Mouse (Mus musculus) limb, embryonic 11.5 days (tissue): ENCODE results near the gene Slc6a21. TPM values are rescaled to one million over a fixed set of nuclear protein-coding genes. Genes with fewer than 3 reads are reported as not detected.
A peak's percentile ranks its signal among the peaks of the same experiment; 100 is the strongest.

Experiments
- ATAC-seq: fragments of 200-750 bp; cut with Nextera tagmentation; 2 replicates; pipeline ENCODE4 v1.8.0; 2017; ENCODE audit warnings: low read depth; ENCODE audit not compliant: insufficient number of reproducible peaks, low FRiP score, low TSS enrichment
- DNase-seq: peaks from one replicate; pipeline ENCODE4 v3.0.0-alpha.2; 2015; ENCODE audit warnings: low spot score
- H3K27ac ChIP-seq: fragments of 300-500 bp; sonication (generic); replicated peaks from 2 replicates; pipeline ENCODE4 v1.5.1; 2014; ENCODE audit warnings: low read depth, mild to moderate bottlenecking, low read length
- H3K27me3 ChIP-seq: fragments of 300-500 bp; sonication (generic); 2 replicates; pipeline ENCODE4 v1.6.1; 2014; ENCODE audit warnings: mild to moderate bottlenecking, low read length, mixed read lengths; ENCODE audit not compliant: control insufficient read depth, insufficient read depth
- H3K36me3 ChIP-seq: fragments of 300-500 bp; sonication (generic); 2 replicates; pipeline ENCODE4 v1.6.1; 2014; ENCODE audit warnings: mild to moderate bottlenecking, low read length, moderate library complexity, mixed read lengths; ENCODE audit not compliant: control insufficient read depth, insufficient read depth
- H3K4me1 ChIP-seq: fragments of 300-500 bp; sonication (generic); 2 replicates; pipeline ENCODE4 v1.6.1; 2014; ENCODE audit warnings: low read length, mixed read lengths; ENCODE audit not compliant: control insufficient read depth, insufficient read depth
- H3K4me2 ChIP-seq: fragments of 300-500 bp; sonication (generic); 2 replicates; pipeline ENCODE4 v1.6.1; 2014; ENCODE audit warnings: low read depth, mild to moderate bottlenecking, moderate library complexity; ENCODE audit not compliant: severe bottlenecking
- H3K4me3 ChIP-seq: fragments of 300-500 bp; sonication (generic); 2 replicates; pipeline ENCODE4 v1.5.1; 2014; ENCODE audit warnings: low read depth, low read length
- H3K9ac ChIP-seq: fragments of 300-500 bp; sonication (generic); 2 replicates; pipeline ENCODE4 v1.6.1; 2014; ENCODE audit warnings: mild to moderate bottlenecking, low read length
- H3K9me3 ChIP-seq: fragments of 300-500 bp; sonication (generic); 2 replicates; pipeline ENCODE4 v1.6.1; 2016; ENCODE audit warnings: low read length; ENCODE audit not compliant: control insufficient read depth
- WGBS: fragments of 180-500 bp; shearing (Covaris S2); extraction: QIAGEN DNeasy Blood & Tissue Kit; methylation state at CpG from one replicate; pipeline ENCODE4 v1.1.7; 2014; 5-methylcytosine and 5-hydroxymethylcytosine counted together
- polyA plus RNA-seq: library from polyadenylated mRNA; unstranded; fragments of >200 nt; fragmentation: Nextera tagmentation; extraction: Ambion mirVana; gene quantifications from 2 replicates; pipeline ENCODE4 v1.2.1, GENCODE M21; 2014

Slc6a21 gene
- polyA plus RNA-seq, 1 experiment from 2014 or later = not detected

DNA sequence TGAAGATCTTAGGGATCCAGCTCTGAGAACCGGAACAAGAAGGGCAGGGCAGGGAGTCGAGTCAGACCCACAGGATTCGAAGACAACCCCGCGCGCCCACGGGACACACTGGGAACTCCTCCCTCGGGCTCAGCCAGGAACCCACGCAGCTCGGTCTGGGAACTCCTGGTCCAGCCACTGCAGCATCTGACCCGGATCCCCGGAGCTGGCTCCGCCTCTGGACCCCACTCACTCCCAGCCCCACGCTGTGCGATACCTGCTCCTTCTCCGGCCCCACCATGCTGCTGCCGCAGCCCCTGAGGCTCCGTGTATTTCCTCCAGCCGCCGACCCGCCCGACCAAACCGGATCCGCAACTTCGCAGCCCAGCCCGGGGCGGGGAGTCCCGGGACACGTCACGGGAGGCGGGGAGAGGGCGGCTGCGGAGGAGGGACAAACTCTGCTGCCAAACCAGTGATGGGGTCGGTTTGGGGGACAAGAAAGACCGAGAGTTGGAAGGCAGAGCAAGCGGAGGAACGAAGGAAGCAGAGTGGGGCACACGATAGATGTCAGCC is 56.2 kb downstream of the Slc6a21 start, which contains the start of gene Trpm4:
Gene Trpm4 (minus strand): TSS at position 350 of the 552 bp plus-strand sequence.
- no peaks in the 10 kb centered on the region for H3K9me3 ChIP-seq
- no peaks in the 10 kb centered on the region for H3K36me3 ChIP-seq
- under 1% methylated on average over 38 of the region's 38 CpGs for WGBS
- H3K4me1 ChIP-seq = peaks cover 16% of the 10 kb centered on the region
- 0 out of 2 replicates have a peak within 1 kb of the TSS, but pooled peaks have one; percentile 39 for H3K27ac ChIP-seq
- DNase-seq = peak; percentile 92
- H3K4me3 ChIP-seq = peak within 1 kb of the TSS; percentile 73
- peak; percentile 59 for ATAC-seq
- H3K27me3 ChIP-seq = peaks cover 2% of the 10 kb centered on the region; the same call in 1 of the 2 replicates
- H3K9ac ChIP-seq = peak within 1 kb of the TSS; percentile 73
- H3K4me2 ChIP-seq = peak within 1 kb of the TSS; percentile 83

DNA sequence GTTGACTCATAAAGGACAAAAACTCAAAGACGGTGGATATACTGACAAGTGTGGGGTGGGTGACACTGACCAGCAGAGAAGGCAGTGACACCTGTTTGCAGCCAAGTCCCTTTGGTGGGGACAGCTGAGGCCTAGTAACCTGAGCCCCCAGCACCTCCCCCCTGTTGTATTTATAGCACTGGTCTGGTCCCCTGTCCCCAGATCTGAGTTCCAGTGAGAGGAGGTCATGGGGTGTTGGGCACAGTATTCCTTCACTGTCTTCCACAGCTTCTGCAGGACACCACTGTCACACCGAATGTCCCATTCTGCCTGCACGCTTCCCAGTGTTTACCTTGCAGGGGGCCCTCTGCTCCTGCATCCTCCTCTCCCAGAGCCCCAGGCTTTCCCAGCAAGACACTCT is 57.3 kb downstream of the Slc6a21 start:
- DNase-seq (no peak), ATAC-seq (no peak)
- peaks cover 25% of the 10 kb centered on the region for H3K4me1 ChIP-seq
- peaks cover 2% of the 10 kb centered on the region; the same call in 1 of the 2 replicates for H3K27me3 ChIP-seq
- no peak overlapping the region for H3K9ac ChIP-seq
- no peaks in the 10 kb centered on the region for H3K36me3 ChIP-seq
- H3K4me2 ChIP-seq = no peak overlapping the region
- H3K27ac ChIP-seq = no peak overlapping the region
- 24% methylated on average over 3 of the region's 3 CpGs for WGBS
- no peaks in the 10 kb centered on the region for H3K9me3 ChIP-seq
- no peak overlapping the region for H3K4me3 ChIP-seq

DNA sequence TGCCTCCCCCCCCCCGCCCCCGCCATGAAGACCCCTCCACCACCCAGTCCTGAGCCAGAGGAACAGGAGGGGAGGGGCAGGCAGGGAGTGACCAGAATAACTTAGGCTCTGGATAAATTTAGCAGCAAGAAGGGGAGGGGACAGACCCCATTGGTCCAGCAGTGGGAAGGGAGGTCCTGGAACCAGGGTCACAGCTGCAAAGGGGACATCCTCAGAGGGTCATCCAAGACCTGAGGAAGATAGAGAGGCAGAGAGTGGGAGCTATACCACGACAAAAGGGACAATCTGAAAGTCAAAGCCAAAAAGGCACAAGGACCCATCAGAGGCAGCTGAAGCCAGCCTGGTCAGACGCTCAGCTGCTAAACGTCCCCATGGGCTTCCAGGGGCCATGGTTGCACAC is 57.7 kb downstream of the Slc6a21 start, which contains the start of gene Hrc:
Gene Hrc (plus strand): TSS at position 235 of the 400 bp plus-strand sequence.
- Histone ChIP-seq H3K27ac (no peak within 1 kb of the TSS), H3K9me3 (no peaks in the 10 kb centered on the region), H3K36me3 (no peaks in the 10 kb centered on the region), H3K4me1 (peaks cover 29% of the 10 kb centered on the region), H3K27me3 (peaks cover 2% of the 10 kb centered on the region; the same call in 1 of the 2 replicates), H3K4me2 (peak within 1 kb of the TSS; percentile 83; the same call in 1 of the 2 replicates), H3K9ac (no peak within 1 kb of the TSS), H3K4me3 (no peak within 1 kb of the TSS)
- DNase-seq = no peak
- no peak for ATAC-seq
- WGBS = 24% methylated on average over 5 of the region's 5 CpGs

DNA sequence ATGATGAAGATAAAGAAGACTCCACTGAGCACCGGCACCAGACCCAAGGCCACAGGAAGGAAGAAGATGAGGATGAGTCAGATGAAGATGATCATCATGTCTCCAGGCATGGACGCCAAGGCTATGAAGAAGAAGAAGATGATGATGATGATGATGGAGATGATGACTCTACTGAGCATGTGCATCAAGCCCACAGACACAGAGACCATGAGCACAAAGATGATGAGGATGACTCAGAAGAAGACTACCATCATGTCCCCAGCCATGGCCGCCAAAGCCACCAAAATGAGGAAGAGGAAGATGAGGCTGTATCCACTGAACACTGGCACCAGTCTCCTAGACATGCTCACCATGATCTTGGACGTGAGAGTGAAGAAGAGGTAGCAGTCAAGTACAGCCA is 59.0 kb downstream of the Slc6a21 start:
- Histone ChIP-seq H3K27me3 (peaks cover 2% of the 10 kb centered on the region; the same call in 1 of the 2 replicates), H3K9me3 (no peaks in the 10 kb centered on the region), H3K27ac (no peak overlapping the region), H3K9ac (no peak overlapping the region), H3K4me3 (no peak overlapping the region), H3K36me3 (no peaks in the 10 kb centered on the region), H3K4me2 (no peak overlapping the region), H3K4me1 (peaks cover 38% of the 10 kb centered on the region)
- ATAC-seq = no peak
- 95% methylated on average over 4 of the region's 4 CpGs for WGBS
- DNase-seq = no peak

DNA sequence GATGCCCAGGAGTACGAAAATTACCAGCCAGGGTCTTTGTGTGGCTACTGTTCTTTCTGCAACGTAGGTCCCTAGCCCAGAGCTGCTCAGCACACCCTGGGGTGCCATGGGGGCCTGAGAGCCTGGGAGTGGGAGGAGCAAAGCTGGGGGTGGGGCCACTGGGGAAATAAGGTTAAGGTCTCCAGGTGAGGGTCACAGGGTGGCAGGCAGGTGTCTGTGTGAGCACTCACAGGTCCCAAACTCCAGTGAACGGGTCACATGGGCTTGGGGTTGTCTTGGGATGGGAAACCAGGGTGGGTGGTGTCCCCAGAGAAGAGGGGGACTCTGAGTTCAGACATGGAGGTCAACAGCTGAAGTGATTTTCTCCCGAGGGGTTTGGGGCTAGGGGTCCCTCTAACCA is 60.2 kb downstream of the Slc6a21 start:
- Histone ChIP-seq H3K27ac (no peak overlapping the region), H3K4me2 (no peak overlapping the region; the same call in none of the 2 replicates)

DNA sequence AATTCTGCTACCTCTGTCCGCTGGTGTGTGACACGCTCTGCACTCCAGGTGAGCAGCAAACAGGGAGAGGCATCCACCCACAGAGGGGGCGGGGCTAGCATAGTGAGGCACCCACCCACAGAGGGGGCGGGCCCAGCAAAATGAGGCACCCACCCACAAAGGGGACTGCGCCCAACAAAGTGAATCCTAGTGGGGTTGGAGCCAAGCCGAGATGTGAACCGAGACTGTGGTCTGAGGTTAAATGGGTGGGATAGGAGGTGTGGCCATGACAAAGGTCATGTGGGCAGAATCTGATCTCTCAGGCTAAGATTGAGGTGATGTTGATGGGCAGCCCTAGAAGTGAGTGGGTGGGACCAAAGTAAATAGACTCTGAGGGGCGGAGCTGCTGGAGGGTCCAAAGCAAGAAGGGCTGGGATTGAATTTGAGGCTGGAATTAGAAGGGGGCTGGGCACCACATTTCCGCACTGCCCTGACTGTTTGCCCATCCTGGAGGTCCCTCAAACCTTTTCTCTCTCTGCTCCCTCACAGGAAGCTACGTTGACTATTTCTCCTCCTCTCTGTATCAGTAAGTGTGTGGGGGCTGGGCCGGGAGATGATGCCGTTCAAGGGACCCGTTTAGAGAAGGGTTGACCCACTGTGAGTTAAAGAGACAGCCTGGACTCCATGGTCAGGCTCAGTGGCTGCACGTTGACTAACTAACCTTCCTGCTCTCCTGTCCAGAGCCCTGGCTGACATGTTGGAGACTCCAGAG is 61.0 kb downstream of the Slc6a21 start:
- H3K27me3 ChIP-seq = peaks cover 2% of the 10 kb centered on the region; the same call in 1 of the 2 replicates
- H3K27ac ChIP-seq = 0 out of 2 replicates have a peak overlapping the region, but pooled peaks have one; percentile 14
- 3% methylated on average over 14 of the region's 14 CpGs for WGBS
- H3K4me3 ChIP-seq = 0 out of 2 replicates have a peak overlapping the region, but pooled peaks have one; percentile 52
- ATAC-seq (no peak), DNase-seq (peak; percentile 58)
- H3K9ac ChIP-seq = no peak overlapping the region; the same call in 1 of the 2 replicates
- peaks cover 40% of the 10 kb centered on the region for H3K4me1 ChIP-seq
- H3K9me3 ChIP-seq = no peaks in the 10 kb centered on the region
- H3K4me2 ChIP-seq = peak overlapping the region; percentile 93
- no peaks in the 10 kb centered on the region for H3K36me3 ChIP-seq

More for the DNA sequence above, 60.2 kb downstream of the Slc6a21 start:
- no peak overlapping the region for H3K9ac ChIP-seq
- H3K36me3 ChIP-seq = no peaks in the 10 kb centered on the region
- H3K9me3 ChIP-seq = no peaks in the 10 kb centered on the region
- H3K4me3 ChIP-seq = no peak overlapping the region
- H3K4me1 ChIP-seq = peaks cover 40% of the 10 kb centered on the region
- WGBS = 12% methylated on average over 4 of the region's 4 CpGs
- no peak for DNase-seq
- H3K27me3 ChIP-seq = peaks cover 2% of the 10 kb centered on the region; the same call in 1 of the 2 replicates
- no peak for ATAC-seq

Other genes starting within 250 kb of the Slc6a21 start
- 18.5 and 20.0 TPM in 2 replicates for gene Prr12, start 224.6 kb upstream of the Slc6a21 start, polyA plus RNA-seq
- gene Nosip, start 215.1 kb upstream of the Slc6a21 start, polyA plus RNA-seq = 70.2 and 73.9 TPM in 2 replicates
- 22.1 and 24.6 TPM in 2 replicates for gene Prrg2, start 214.8 kb upstream of the Slc6a21 start, polyA plus RNA-seq
- gene Rcn3, start 185.3 kb upstream of the Slc6a21 start, polyA plus RNA-seq = 220 and 245 TPM in 2 replicates
- 8.0 and 9.8 TPM in 2 replicates for gene Fcgrt, start 173.7 kb upstream of the Slc6a21 start, polyA plus RNA-seq
- 1,759 and 1,785 TPM in 2 replicates for gene Rps11, start 153.1 kb upstream of the Slc6a21 start, polyA plus RNA-seq
- gene Rpl13a, start 148.8 kb upstream of the Slc6a21 start, polyA plus RNA-seq = 1,469 and 1,490 TPM in 2 replicates
- gene Gm45713, start 141.3 kb upstream of the Slc6a21 start, polyA plus RNA-seq = 0.45 TPM in 1 of 2 replicates, not detected in the other
- gene Flt3l, start 141.1 kb upstream of the Slc6a21 start, polyA plus RNA-seq = 0.33 and 0.44 TPM in 2 replicates
- gene Pih1d1, start 123.2 kb upstream of the Slc6a21 start, polyA plus RNA-seq = 106 and 108 TPM in 2 replicates
- 37.2 and 38.7 TPM in 2 replicates for gene Aldh16a1, start 122.9 kb upstream of the Slc6a21 start, polyA plus RNA-seq
- gene Slc17a7, start 113.6 kb upstream of the Slc6a21 start, polyA plus RNA-seq = 0.11 TPM in 1 of 2 replicates, not detected in the other
- gene Gfy, start 97.9 kb upstream of the Slc6a21 start, polyA plus RNA-seq = not detected in 2 replicates
- not detected in 2 replicates for gene Pth2, start 96.5 kb upstream of the Slc6a21 start, polyA plus RNA-seq
- gene Ccdc155, start 72.6 kb upstream of the Slc6a21 start, polyA plus RNA-seq = 0.41 and 0.51 TPM in 2 replicates
- gene Dkkl1, start 65.4 kb upstream of the Slc6a21 start, polyA plus RNA-seq = 0.51 and 0.60 TPM in 2 replicates
- 378 and 385 TPM in 2 replicates for gene Tead2, start 61.8 kb upstream of the Slc6a21 start, polyA plus RNA-seq
- gene Cd37, start 38.4 kb upstream of the Slc6a21 start, polyA plus RNA-seq = 0.82 and 1.6 TPM in 2 replicates
- gene Slc6a16, start 36.4 kb upstream of the Slc6a21 start, polyA plus RNA-seq = 0.20 and 0.36 TPM in 2 replicates
- 6.7 and 8.9 TPM in 2 replicates for gene Trpm4, start 56.3 kb downstream of the Slc6a21 start, polyA plus RNA-seq
- 0.52 and 0.83 TPM in 2 replicates for gene Hrc, start 57.8 kb downstream of the Slc6a21 start, polyA plus RNA-seq
- 5.4 and 6.1 TPM in 2 replicates for gene Ppfia3, start 89.5 kb downstream of the Slc6a21 start, polyA plus RNA-seq
- 0.43 and 0.89 TPM in 2 replicates for gene Lin7b, start 93.1 kb downstream of the Slc6a21 start, polyA plus RNA-seq
- 87.5 and 93.0 TPM in 2 replicates for gene Snrnp70, start 118.2 kb downstream of the Slc6a21 start, polyA plus RNA-seq
- not detected in 2 replicates for gene Kcna7, start 128.1 kb downstream of the Slc6a21 start, polyA plus RNA-seq
- gene Ntf5, start 136.2 kb downstream of the Slc6a21 start, polyA plus RNA-seq = 3.8 and 4.1 TPM in 2 replicates
- gene Lhb, start 143.3 kb downstream of the Slc6a21 start, polyA plus RNA-seq = not detected in 2 replicates
- gene Gys1, start 157.3 kb downstream of the Slc6a21 start, polyA plus RNA-seq = 39.1 and 41.8 TPM in 2 replicates
- 184 and 187 TPM in 2 replicates for gene Ruvbl2, start 160.6 kb downstream of the Slc6a21 start, polyA plus RNA-seq
- gene Ftl1, start 182.4 kb downstream of the Slc6a21 start, polyA plus RNA-seq = 4,688 and 5,046 TPM in 2 replicates
- gene Bax, start 189.4 kb downstream of the Slc6a21 start, polyA plus RNA-seq = 186 and 191 TPM in 2 replicates
- 1.1 and 1.5 TPM in 2 replicates for gene Tulp2, start 204.4 kb downstream of the Slc6a21 start, polyA plus RNA-seq
- not detected in 2 replicates for gene Gm45808, start 209.3 kb downstream of the Slc6a21 start, polyA plus RNA-seq
- 3.3 and 4.3 TPM in 2 replicates for gene Dhdh, start 211.3 kb downstream of the Slc6a21 start, polyA plus RNA-seq
- 116 and 122 TPM in 2 replicates for gene Nucb1, start 232.9 kb downstream of the Slc6a21 start, polyA plus RNA-seq
- 19.5 and 21.9 TPM in 2 replicates for gene Ppp1r15a, start 248.8 kb downstream of the Slc6a21 start, polyA plus RNA-seq
- gene Plekha4, start 248.8 kb downstream of the Slc6a21 start, polyA plus RNA-seq = 0.52 and 0.64 TPM in 2 replicates